Mouse (Mus musculus) adrenal gland, postnatal 36 days (tissue): ENCODE measurements around the gene Zfp275. TPM values are rescaled to one million over a fixed set of nuclear protein-coding genes. Genes with fewer than 3 reads are reported as not detected.

Experiments
- total RNA-seq, 2 experiments: library from RNA; stranded (reverse); gene quantifications; 2 replicates each; pipeline ENCODE4 v1.2.3; 2021

The Zfp275 gene
- total RNA-seq, 2 experiments from 2014 or later = 22.5 to 24.5 TPM

Other genes starting within 250 kb of the Zfp275 start
- gene Xlr3a, start 245.5 kb upstream of the Zfp275 start, total RNA-seq = under 1 TPM; 0.53 to 0.76 TPM
- under 1 TPM in 1 of 2 experiments, not detected in 1; 0.13 TPM for gene Gm14685, start 225.6 kb upstream of the Zfp275 start, total RNA-seq
- gene Xlr5b, start 193.8 kb upstream of the Zfp275 start, total RNA-seq = not detected
- gene DXBay18, start 193.2 kb upstream of the Zfp275 start, total RNA-seq = under 1 TPM in 1 of 2 experiments, not detected in 1; 0.10 TPM
- gene Spin2d, start 165.6 kb upstream of the Zfp275 start, total RNA-seq = not detected
- gene Xlr3b, start 150.4 kb upstream of the Zfp275 start, total RNA-seq = 10 to 100 TPM in 1 of 2 experiments, 1 to 10 TPM in 1; 5.4 to 10.2 TPM
- under 1 TPM in 1 of 2 experiments, not detected in 1; 0.63 TPM for gene Xlr4b, start 128.3 kb upstream of the Zfp275 start, total RNA-seq
- gene F8a, start 114.3 kb upstream of the Zfp275 start, total RNA-seq = 10 to 100 TPM in 1 of 2 experiments, 1 to 10 TPM in 1; 9.0 to 10.1 TPM
- under 1 TPM in 1 of 2 experiments, not detected in 1; 0.99 TPM for gene Xlr4c, start 99.5 kb upstream of the Zfp275 start, total RNA-seq
- under 1 TPM in 1 of 2 experiments, not detected in 1; 0.26 TPM for gene Xlr3c, start 77.2 kb upstream of the Zfp275 start, total RNA-seq
- gene Xlr5a, start 49.6 kb upstream of the Zfp275 start, total RNA-seq = not detected
- not detected for gene Xlr5c, start 49.6 kb upstream of the Zfp275 start, total RNA-seq
- gene Gm45015, start 5.8 kb upstream of the Zfp275 start, total RNA-seq = not detected
- not detected for gene Gm18336, start 56.1 kb downstream of the Zfp275 start, total RNA-seq
- gene Zfp92, start 68.5 kb downstream of the Zfp275 start, total RNA-seq = under 1 TPM; 0.43 to 0.60 TPM
- not detected for gene Trex2, start 92.7 kb downstream of the Zfp275 start, total RNA-seq
- gene Haus7, start 116.4 kb downstream of the Zfp275 start, total RNA-seq = 10 to 100 TPM; 30.0 to 31.5 TPM
- gene Bgn, start 141.0 kb downstream of the Zfp275 start, total RNA-seq = 100 to 1,000 TPM; 251 to 260 TPM
- 10 to 100 TPM; 34.9 to 52.5 TPM for gene Atp2b3, start 160.5 kb downstream of the Zfp275 start, total RNA-seq